Mouse (Mus musculus) ES-Bruce4 (cell line): ENCODE data around the gene Map3k14.

Source experiments
- CTCF ChIP-seq: IDR thresholded peaks from one replicate; pipeline ENCODE4 v1.8.1; 2011; ENCODE audit warnings: low read depth, low read length
- EP300 ChIP-seq: IDR thresholded peaks from 2 replicates; pipeline ENCODE4 v1.6.1; 2011; ENCODE audit warnings: low read depth, low read length; ENCODE audit not compliant: insufficient read depth
- POLR2A ChIP-seq: IDR thresholded peaks from one replicate; pipeline ENCODE4 v1.8.1; 2011; ENCODE audit warnings: low read length; ENCODE audit not compliant: insufficient read depth

- TF ChIP-seq CTCF (no peak), POLR2A (no peak), EP300 (no peak)
Observed at GRCm38 (mm10) chr11:103307910-103308309, 40.6 kb upstream of the Map3k14 start.
